Mouse (Mus musculus) lung, postnatal 14 days (tissue): ENCODE results near the gene Prkca.

Experiments
- DNase-seq: peaks from one replicate; pipeline ENCODE4 v3.0.0; 2021

The Prkca gene

DNA sequence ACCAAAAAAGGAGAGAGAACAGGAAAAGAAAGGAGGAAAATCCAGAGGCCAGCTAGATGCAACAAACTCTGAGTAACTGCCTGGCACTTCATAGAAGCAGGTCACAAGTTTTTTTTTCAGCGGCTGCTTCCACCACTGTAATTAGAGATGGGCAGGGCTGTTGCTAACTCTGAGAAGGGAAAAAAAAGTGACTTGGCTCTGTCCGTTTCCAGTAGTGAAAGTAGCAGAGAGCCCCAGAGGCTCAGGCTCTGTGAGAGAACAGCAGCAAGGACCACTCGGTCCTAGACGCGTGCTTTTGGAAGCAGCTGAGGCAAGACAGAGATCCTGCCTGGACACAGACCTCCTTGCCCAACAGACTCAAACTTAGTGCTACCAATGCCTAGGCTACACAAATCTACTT, 7.3 kb downstream of the Prkca start:
- DNase-seq, result no peak

DNA sequence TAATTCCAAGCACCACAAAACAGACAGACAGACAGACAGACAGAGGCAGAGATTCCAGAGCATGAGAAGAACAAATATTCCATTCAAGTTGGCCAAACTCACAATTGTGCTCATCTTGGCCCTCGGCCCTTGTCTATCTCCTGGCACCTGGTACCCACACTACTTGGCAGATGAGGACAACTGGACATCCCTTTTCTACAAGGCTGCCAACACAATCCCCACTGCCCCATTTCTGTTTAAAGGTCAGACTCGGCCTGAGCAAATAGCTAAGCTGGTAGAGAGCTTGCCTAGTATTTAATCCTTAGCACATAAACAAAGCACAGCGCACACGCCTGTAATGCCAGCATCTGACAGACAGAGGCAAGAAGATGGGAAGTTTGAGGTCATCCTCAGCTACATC, 8.2 kb downstream of the Prkca start:
- no peak for DNase-seq

DNA sequence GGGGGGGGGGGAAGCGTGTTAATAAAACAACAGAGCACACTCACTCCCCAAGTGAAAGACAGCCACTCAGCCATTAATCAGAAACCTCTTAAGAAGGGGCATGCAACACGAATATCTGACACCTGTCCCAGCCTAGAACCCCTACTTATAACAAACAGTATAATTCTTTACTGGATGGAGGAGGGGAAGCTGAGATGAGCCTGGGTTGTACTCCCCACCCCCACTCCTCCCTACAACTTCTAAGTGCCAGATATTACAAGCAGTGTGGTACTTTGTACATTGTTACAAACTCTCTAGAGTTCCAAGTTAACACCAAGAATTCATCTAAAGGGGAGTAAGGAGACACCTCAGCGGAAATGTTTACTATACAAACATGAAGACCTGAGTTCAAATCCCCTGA, 9.1 kb downstream of the Prkca start:
- no peak for DNase-seq

DNA sequence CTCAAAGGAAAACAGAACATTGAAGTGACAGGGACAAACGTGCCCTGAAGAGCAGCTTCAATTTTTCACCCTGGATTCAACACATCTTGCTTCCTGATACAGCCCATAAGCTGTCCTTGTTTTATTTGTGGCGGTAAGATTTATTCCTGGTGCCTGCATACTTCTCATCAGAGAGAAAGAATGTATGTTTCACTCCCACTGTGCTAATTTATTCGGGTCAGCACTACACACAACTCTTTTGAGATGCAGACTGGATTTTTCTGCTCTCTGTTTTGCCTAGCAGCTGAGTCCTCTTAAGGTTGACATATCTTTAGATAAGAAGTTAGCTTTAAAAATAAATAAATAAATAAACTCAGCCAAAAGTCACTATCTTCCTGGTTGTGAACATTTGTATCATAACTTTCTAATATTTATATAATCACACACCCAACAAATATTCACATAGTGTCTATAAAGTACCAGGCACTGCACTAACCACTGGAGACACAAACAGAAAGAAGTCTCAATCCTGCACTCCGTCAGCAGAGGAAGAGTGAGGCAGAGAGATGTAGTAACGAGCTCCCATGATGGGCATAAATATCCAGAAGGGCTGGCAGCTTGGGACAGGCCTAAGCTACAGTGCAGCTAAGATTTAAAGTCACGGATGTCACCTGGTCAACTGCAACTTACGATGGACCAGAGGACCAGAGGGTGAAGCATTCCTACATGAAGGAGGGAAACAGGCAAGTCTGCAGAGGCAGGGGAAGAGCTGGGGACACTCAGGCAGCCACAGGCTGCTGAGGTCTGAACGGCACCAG, 9.9 kb downstream of the Prkca start:
- no peak for DNase-seq

DNA sequence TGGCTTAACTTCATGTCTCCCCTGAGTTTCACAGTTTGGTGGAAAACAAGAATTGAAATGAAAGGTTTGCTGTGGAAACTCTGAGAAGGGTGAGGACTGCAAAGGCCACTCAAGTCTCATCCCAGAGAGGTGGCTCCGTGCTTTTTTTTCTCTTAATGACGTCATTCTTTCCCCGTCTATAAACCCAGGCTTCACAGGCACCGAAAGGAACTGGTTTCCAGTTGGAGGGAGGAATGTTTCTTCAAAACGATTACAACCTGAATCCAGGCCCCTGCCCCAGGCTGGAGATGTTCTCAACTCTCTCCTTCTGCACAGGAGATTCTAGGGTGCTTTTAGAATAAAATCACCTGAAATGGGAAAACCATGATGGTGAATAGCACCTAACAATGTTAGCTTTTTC, 10.7 kb downstream of the Prkca start:
- DNase-seq, result no peak

DNA sequence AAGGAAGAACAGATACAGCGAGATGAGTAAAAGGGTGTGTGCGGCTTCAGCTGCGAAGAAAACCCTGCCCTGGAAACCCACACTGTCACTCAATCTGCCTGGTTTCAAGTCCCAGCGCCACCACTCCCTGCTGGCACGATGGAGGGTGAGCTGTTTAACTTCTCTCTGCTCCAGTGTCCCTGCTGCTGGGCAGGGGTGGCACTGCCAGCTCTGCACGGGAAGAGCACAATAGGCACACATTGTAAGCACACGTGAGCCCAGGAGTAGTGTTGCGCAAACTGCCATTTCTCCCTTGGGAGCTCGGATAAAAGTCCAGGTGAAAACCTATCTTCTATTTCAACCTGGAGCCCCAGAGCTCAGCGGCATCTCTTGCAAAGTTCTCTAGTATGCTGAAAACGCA, 12.9 kb downstream of the Prkca start:
- no peak for DNase-seq

DNA sequence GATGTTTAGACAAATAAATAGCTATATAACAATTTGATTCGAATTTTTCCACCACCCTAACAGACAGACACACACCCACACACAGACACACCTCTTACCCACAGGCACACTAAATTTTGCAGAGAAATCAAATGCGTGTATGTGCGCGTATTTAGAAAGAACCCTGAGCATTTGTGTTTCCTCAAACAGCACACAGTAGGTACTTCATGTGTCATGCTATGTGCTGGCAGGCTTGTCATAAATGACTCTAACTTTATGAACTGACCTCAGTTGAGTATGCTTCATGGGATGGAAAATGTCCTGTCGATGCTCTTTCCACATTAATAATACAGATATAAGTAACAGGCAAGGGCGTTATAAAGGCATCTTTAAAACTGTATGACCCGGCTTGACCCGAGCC, 17.8 kb downstream of the Prkca start:
- DNase-seq, result no peak

DNA sequence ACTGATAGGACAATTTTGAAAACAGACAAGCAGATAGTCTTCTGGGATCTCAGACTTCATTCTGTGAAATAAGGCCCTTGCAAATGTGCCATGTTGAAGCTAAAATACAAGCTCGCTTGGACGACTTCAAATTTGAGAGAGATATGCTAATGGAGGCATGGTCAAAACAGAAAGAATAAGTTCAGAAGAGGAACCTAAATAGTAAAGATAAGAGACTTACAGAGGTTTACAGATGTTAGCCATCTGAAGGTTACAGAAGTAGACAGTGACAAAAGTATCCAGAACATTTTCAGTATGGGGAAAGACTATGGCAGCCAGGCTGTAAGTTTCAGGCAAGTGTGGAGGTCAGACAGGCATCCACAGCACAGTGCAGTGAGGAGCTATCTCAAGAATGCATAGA, 21.6 kb downstream of the Prkca start:
- no peak for DNase-seq

DNA sequence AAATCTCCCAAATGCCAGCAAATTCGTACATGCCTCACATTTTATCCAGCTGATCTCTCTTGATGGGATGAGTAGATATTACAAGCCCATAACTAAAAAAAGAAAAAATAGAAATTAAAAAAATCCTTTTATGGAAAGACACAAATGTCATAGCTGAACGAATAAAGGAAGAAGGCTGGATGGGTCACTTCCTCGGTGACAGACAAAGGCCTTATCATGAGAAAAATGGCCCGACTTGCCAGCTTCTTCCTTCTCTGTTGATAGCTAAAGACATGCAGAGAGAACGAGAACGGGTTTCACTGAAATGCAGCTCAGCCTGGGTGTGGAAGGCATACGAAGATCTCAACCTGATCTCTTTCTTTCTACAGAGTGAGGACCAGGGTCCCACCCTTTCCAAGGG, 23.2 kb downstream of the Prkca start:
- no peak for DNase-seq

DNA sequence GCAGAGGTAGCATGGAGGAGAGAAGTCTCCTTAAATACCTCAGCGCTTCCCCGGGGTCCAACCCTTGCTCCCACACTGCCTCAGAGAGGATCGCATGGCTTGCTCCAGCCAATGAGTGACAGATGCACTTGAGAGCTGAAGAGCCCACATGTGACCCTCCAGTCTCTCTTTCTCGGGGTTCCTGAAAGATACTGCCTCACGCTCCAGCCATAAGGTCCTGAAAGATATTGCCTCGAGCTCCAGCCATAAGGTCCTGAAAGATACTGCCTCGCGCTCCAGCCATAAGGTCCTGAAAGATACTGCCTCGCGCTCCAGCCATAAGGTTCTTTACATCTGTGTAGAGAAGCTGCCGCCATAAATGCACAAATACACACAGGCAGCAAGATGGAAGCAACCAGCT, 24.6 kb downstream of the Prkca start:
- DNase-seq, result no peak

DNA sequence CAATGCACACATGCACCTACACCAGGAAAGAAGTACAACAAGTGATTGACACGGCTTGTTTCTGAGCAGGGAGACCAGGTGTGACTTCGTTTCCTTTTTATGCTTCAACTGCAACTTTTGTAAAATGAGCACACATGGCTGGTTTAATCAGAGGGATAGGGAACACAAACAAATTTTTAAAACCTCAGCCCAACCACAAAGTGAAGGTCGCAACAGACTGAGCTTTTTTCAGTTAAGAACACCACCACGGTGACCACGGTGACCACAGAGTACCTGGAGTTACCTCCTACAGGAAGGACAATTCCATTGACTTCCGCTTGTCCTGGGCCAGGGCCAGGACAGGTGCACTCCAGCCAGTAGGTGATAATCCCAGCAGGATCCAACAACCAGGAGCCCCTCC, 25.9 kb downstream of the Prkca start:
- no peak for DNase-seq

DNA sequence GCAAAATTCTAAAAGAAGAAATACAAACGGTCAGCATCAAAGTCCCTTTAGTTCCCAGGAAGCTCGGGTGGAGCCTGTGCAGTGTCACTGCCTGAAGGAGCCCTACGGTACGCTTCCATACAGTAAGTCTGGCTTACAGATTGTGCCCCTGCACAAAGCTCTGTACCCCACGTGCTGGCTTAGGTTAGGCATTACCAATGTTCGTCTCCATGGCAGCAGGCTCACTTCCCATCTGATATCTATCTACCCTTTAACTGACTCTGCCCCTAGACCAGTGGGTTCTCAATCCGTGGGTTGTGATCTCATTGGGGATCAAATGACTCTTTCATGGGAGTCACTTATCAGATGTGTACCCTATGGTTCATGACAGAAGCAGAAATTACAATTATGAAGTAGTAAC, 28.0 kb downstream of the Prkca start:
- DNase-seq, result no peak

DNA sequence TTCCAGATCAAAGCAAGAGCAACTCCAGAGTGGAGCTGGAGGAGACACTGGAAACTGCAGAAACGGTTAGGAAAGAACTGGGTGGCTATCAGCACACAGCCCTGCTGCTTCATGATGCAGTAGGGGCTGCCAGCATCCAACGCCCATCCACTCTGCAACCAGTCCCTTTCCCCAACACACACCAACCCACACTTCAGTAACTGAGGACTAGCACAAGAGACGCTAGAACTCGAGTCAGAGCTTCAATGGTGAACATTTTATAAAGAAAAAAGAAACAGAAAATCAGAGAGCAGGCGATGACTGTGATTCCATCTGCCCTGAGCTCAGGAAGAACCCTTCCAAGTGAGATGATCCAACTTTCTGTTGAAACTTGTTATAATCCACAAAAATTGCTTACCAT, 31.2 kb downstream of the Prkca start:
- no peak for DNase-seq

DNA sequence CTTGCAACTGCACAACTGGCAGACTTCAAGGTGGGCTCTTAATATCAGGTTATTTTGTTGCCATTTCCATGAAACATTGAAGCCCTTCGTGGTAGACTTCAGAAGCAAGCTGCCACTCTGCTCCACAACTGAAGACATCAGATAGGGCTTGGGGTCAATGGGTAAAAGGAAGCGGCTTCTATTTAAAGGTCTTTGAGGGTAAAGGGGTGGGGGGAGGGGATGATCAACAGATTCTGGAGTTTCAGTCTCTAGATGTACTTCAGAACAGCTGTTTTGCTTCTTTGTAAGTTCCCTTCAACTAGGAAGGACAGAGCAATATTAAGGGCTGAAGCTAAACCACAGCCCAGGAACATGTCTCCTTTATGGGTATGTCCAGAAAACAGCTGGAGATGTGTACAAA, 31.8 kb downstream of the Prkca start:
- DNase-seq, result no peak

DNA sequence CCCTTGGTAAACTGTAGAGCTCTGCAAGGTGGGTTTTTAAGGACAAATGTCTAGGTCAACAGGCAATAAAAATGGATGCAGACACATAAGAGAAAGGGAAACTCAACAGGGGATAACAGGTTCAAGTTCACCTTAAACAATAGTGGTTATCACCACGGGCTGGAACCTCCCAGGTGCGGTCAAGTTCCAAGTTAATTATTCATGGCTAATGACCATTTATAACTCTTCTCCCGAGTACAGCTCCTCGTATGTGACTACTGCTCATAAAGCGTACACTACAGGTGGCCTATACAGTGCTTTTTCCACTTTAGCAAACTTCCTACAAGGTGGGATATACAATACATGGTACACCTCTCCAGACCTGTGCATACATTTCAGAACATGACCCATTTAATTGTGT, 33.9 kb downstream of the Prkca start:
- no peak for DNase-seq

DNA sequence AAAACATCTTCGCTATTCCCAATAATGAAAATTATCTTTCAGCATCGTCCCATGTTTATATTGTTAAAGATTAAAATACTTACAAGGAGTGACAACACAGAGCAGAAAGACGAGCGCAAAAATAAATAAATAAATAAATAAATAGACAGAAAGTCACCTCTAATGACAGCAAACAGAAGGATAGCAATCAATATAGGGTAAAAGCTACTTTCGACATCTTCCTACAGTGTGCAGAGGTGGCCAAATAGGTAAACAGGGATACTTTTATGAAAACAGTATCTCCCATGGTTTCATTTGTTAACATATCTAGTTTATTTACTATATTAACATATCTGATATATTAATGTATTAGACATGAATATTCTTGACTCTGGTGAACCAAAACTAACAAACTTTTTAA, 35.5 kb downstream of the Prkca start:
- DNase-seq, result no peak

DNA sequence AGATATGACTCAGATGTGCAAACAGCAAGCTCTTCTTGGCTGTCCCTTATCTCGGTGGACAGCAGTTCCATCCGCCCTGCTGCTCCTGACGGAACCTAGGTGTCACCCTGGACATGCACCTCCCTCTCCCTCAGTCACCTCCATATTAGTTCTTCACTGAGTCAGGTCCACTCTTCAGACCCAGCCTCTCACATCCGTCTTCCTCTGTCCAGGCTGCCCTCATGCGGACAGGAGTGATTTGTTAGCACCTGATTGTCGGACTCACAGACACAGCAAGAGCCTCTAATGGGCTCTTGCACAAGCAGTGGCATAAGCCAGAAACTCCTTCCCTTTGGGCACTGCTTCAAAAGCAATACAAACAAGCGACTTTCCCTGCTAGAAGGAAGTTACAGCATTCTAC, 36.5 kb downstream of the Prkca start:
- peak; percentile 36 for DNase-seq

DNA sequence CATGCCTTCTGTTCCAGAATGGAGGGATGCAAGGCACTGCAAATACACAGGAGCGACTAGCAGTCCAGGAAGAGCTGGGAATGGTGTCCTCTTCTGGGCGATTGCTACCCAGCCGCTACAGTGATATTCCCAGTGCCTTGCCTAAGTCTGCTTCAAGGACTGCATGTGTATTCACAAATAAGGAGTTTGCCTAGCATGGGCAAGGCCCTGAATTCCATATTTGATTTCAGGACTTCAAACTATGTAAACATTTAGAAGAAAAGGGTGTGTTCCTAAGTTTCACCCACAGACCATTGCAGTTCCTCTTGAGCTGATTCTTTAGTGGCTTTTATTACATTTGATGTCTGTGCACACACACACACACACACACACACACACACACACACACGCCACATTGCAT, 39.9 kb downstream of the Prkca start:
- DNase-seq, result no peak

DNA sequence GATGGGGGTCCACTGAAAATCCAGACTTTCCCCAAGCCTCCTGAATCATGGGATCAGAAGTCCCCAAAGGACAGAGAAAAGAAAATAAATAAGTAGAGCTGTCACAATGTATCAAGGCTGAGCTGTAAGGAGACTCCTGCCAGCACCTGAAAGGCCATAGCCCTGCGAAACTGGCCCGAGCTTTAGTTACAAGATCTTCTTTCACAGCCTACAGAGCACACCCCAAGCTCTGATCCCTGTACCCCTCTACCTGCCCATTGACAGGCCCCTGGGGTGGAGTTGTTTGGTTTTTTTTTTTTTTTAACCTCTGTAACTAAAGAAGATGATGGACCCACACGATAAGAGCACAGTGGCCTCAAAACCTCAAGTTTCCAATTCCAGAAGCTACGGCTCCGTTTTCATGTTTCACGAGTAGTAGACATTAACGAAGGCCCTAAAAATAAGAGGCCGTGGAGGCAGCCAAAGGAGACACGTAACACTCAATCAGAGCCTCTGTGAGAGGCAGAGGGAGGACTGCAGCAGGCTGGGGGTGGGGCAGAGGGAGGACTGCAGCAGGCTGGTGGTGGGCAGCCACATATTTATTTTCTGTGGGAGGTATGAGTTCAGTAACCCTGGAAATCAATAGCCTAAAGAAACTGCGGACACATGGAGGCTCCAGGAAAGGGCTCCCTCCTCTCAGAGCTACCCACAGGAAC, 41.8 kb downstream of the Prkca start:
- no peak for DNase-seq

DNA sequence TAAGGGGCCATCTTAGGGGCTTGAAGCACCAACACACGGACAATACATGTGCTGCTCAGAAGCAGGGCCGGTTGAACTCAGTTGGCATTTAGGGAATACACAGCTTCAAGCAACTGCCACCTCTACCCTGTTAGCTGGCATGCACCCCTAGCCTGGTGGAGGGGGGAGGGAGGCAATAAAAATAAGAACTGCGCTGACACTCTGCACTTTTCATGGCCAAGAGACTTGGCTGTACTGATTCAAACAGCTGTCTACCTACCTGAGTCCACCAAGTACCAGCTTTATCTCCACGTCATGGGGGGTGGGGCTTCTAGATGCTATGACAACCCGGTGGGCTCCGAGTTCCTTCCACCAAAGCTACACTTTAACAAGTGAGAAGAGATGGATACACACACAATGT, 42.7 kb downstream of the Prkca start:
- no peak for DNase-seq

DNA sequence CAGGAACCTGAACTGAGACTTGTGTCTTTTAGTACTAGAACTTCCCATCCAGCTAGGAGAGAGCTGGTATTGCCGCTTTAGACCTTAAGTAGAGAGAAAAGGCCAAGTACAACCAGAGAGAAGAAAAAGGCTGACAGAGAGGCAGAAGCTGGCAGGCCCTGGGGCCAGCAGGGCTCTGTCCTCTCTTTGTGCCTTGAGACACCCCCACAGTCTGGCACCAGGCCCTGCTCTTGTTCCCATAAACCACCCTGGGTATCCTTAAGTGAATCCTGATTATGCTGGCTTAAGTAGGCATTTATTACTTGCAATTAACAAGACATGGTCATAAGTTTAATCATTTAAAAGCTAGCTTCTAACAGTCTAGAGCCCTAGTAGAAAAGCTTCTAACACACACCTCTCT, 43.3 kb downstream of the Prkca start:
- no peak for DNase-seq

DNA sequence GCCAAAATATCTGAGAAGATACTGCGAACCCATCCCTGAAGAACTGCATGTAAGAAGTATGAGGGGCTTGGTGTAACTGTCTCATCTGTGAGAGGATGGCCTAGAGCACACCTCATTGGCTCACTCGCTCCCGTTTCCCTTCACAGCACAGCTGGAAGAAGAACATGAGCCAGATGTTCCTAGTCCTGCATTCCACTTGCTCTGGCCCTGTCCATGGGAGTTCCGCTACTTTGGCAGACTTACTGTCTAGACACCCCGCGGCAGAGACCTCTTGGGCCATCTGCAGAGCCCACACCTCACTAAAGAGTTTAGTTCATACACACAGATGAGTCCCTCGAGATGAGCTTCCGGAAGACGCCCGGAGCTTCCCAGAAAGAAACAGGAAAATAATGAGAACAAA, 43.8 kb downstream of the Prkca start:
- no peak for DNase-seq

DNA sequence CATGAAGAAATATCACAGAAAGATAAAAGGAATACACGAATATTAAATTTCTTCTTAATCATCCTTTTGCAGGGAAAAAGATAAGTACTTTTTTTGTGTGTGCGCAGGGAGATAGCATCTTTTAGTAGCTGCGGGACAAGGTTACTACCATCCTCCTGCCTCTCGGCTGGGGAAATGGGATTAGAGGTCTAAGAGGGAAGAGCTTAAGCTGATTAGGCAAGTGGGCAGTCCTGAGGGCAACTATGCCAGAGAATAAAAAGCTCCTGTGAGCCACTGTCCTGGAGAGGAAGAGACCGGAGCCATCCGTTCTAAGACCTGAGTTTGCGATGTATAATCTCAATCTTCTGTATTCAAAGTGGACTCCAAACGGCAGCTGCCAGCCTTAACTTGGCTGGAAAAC, 45.8 kb downstream of the Prkca start:
- DNase-seq, result no peak

DNA sequence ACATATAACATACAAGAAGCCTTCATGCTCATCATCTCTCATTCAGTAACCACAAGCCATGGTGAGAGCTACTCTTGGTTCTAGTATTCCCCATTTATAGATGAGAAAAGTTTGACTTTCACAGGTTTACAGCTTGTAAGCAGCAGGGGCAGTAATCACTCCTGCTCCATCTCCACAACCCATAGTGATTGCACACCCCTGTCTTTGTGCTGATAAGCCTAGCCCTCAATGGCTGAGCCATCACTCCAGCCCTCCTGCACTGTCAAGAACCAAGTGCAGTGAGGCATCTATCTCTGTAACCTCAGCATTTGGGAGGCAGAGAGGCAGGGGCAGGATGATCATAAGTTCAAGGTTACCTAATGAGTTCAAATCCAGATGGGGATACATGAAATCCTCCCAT, 48.4 kb downstream of the Prkca start:
- DNase-seq, result no peak

DNA sequence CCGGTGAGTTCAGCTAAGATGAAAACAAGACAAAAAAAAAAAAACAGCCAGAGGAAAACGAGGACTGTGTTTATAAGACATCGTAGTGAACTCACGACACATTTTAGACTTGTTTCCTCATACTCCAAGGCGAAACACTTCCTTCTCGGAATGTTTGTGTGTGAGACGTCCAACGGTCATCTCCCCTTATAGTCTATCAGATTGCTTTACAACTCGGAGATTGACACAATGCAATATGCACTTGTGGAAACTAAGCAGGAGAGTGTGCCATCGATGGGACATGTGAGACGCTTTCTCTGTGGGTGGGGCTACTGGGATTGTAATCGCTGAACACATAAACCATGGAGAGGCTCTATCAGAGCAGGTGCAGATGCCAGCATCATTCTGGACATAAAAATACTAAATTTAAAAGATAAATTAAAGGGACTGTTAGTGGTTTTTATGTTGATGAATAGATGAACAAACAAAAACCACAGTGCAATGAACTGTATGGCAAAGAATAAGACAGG, 49.4 kb downstream of the Prkca start:
- no peak for DNase-seq
